Mouse (Mus musculus): ENCODE data around the gene Fam214b.

The Fam214b gene

DNA sequence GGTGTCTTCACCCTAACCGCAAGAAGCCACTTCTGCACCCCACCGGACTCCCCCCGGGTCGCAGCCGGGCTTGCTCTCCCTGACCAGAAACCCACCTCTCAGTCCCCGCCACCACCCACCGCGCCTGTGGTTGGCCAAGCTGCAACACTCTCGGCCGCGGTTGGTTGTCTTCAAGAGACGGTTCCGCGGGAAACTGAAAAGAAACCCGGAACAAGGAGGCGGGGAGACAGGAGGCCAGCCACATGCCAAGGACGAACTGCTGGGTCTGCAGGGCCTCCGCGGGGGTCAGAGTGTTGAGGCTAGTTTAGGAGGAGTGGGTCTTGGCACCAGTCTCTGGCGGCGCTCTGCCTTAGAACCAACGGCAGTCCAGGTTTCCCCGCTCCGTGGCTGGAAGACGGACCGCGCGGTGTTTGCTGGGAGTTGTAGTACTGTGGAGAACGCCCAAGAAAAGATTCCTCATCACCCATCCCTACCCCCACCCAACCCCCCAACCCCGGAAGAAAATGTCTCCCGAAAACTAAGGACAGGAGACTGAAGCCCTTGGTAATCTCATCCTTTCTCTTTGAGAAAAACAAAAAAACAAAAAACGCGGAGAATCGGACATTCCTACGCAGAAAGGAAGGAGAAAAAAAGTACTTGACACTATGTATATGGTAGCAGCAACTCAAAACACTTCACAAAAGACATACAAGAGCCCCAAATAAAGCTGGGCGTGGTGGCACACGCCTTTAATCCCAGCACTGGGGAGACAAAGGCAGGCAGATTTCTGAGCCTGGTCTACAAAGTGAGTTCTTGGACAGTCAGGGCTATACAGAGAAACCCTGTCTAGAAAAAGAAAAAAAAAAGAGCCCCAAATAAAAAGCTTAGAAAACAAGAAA, 35.6 kb downstream of the Fam214b start, which contains the start of gene Fancg:
Gene Fancg (minus strand): TSS at position 346 of the 878 bp plus-strand sequence.
- DNase-seq (ENCODE audit: low read depth, low spot score), result peak; percentile 78

DNA sequence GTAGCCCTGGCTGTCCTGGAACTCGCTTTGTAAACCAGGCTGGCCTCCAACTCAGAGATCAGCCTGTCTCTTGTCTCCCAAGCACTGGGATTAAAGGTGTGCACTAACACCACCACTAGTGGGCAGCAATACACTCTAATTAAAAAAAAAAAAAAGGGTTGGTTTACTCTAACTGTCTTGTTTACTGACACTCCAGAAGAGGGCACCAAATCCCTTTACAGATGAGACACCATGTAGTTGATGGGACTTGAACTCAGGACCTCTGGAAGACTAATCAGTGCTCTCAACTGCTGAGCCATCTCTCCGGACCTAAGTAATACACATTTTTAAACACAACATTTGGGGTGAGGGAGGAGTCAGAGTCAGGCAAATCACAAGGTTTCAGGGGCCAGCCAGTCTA, 40.3 kb downstream of the Fam214b start:
- DNase-seq (ENCODE audit: low read depth, low spot score), result peak; percentile 34

DNA sequence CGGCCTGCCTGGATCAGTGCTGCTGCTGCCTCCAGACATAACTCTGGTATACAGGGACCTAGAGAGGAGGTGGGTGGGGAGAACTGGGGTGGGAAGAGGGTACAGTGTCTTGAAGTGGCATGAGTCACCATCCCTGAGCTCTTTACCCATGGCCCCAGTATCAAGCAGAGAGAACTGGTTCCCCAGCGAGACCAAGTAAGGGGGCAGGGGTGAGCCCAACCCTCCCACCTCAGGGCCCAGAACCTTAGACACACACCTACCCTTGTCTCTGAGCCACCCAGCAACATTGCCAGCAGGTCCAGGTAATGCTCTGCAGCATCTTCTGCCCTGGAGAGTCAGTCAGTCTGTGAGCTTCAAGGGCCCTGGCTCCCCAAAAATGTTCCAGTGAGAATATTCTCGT, 41.1 kb downstream of the Fam214b start:
- DNase-seq (ENCODE audit: low read depth, low spot score), result no peak

GRCm38 (mm10) chr4:43002756-43003439, 43.1 kb downstream of the Fam214b start:
- no peak for DNase-seq (ENCODE audit: low read depth, low spot score)

DNA sequence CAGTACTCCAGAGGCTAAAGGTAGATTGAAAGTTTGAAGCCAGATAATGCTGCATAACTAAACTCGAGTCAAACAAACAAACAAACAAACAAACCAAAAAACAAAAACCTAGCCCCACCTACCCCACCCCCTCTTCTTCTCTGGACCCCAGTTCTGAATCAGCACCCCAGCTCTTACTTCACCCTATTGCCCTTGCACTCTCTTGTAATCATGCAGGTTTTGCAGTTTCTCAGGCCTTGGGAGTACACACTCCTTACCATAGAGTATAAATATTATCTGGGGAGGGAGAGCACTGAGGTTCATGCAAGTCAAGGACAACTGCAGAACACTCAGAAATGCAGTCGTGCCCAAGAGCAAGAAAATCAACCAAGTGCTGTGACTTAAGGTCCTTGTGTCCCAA, 44.7 kb downstream of the Fam214b start:
- no peak for DNase-seq (ENCODE audit: low read depth, low spot score)

DNA sequence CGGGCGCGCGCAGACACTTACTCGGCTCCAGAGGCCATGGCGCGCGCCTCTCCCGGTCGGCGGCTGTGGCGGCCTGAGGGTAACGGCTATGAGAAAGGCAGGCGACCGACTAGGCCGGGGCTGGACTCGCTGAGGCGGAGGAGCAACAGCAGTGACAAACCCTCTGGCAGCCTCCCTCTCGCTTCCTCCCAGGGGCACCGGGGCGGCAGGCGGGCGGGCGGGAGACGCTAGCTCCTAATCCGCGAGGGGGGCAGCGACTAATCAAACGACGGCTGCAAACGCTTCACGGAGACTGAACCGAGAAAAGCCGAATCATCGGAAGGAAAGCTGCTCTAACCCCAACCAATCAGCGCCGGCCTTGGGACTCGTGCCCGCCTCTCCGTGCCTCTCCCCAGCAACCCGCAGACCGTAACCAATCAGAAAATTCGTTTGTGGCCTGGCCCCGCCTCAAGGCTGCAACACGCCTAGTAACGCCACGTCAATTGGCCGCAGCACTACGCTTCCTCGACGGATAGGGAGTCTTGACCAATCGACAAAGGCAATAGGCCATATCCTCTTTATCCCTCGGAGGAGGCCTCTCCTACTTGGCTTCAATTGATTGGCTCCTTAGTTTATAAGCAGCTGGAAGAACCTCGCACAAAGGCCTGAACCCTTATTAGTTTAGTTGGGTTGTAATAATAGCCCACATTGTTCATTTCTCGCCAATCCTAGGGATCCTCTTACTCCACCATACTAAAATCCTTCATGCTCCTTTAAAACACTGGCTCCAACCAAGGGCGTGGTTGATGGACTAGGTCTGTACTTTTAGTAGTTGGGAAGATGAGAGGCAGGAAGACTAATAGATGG, 45.7 kb downstream of the Fam214b start, which contains the start of gene Vcp:
Gene Vcp (minus strand): TSS at position 367 of the 846 bp plus-strand sequence.
- DNase-seq (ENCODE audit: low read depth, low spot score), result peak; percentile 99

DNA sequence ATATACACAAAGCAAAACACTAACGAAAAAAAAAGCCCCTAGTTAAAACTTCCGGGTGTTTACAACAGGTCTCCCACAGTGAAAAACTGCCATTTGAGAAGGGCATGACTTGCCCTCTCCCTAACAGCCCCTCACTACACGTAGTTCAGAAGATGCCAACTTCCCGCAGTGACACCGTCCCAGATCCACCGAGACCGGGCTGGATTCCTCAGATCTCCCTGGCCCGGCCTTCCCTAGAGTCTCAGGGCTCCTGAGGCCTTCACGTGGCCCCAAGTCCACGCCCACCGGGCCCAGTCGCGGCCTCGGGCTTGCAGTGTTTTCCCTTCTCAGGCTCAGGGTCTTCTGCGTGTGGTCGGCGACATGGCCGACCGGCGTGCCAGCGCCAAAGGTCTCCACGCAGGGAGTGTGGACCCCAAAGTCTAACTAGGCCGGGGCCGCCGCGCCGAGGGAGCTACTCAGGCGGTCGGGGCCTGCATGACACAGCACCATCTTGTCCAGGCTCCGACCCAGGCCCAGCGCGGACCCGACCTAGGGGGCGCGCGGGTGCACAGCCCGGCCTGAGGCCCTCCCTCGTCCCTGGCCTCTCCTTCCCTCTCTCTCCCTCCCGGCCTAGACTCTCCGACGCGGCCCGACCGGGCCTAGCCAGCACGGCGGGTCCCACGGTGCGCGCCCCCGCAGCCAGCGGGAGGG, 46.4 kb downstream of the Fam214b start:
- DNase-seq (ENCODE audit: low read depth, low spot score), result peak; percentile 70

- DNase-seq (ENCODE audit: low read depth, low spot score), result no peak
Measured at GRCm38 (mm10) chr4:42998022-42998421, 48.0 kb downstream of the Fam214b start.

DNA sequence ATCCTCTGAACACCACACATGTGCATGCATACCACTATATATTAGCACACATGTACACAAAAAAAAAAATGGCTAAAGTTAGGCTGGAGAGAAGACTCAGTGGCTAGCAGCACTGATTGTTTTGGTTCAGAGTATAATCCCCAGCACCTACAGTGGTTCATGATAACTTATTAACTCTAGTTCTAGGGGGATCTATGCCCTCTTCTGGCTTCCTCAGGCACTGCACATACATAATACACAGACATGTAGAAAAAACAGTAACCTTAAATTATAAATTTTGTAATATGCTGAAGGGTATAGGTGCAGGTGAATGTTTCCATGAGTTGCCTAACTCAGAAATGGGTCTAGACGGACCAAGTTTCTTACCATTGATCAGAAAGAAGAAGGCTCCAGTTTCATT, 57.7 kb downstream of the Fam214b start:
- no peak for DNase-seq (ENCODE audit: low read depth, low spot score)

All from forelimb bud, embryonic 11.5 days (tissue).